Mouse (Mus musculus): Measurements from ENCODE around the gene Rgs6. TPM values are rescaled to one million over a fixed set of nuclear protein-coding genes. Genes with fewer than 3 reads are reported as not detected.

Rgs6 gene
- total RNA-seq, 2 experiments from 2014 or later: 12.6 to 13.8 TPM

GRCm38 (mm10) chr12:82935121-82935762 is 347.1 kb downstream of the Rgs6 start:
- intact Hi-C loops (cut with DNase I): no loop called here
- no peak for DNase-seq (ENCODE audit: low spot score)

- intact Hi-C loops (cut with DNase I): no loop called here
- DNase-seq (ENCODE audit: low spot score): no peak
Observed at GRCm38 (mm10) chr12:82935767-82936166, 347.7 kb downstream of the Rgs6 start.

GRCm38 (mm10) chr12:82940461-82940860 is 352.4 kb downstream of the Rgs6 start:
- DNase-seq (ENCODE audit: low spot score): no peak
- intact Hi-C loops (cut with DNase I): loop anchor here (10.0 kb wide), 1 partner anchor 326 kb away; no protein-coding TSS in a partner anchor

DNA sequence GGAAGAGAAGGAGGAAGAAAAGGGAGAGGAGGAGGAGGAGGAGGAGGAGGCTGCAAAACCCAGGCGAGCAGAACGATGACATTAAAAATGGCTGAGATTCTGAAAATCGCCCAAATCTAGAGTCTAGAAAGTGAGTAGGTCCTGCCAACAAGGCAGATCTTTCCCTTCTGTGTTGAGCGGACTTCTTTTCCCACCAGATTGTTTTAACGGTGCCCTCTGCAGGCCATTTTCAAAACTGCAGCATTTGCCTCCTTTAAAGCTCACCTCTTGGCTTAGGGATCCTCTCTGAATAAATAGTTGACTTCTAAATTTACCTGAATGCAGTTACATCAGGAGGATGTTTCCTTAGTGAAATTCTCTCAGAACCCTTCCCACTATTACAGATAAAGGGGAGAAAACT is 358.4 kb downstream of the Rgs6 start:
- intact Hi-C loops (cut with DNase I): loop anchor here (1.0 to 10.0 kb wide), 4 partner anchors 72 to 448 kb away; no protein-coding TSS in a partner anchor
- DNase-seq (ENCODE audit: low spot score): peak; percentile 30

DNA sequence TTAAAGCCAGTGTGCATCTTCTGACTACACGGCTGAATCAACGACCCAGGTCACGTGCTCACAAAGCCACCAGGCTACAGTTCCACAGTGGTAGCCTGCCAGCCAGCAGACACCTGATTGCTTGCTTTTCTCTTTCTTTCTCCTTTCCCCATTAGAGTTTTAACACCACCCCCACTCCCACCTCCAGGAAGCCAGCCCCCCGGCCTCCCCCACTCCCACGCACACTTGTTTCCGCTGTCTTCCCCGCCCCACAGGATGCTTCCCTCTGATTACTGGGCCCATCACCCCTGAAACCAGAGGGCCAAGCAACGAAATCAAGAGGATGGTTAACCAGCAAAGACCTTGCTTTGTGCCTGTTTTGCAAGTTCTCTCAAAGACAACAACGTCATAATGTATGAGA is 373.0 kb downstream of the Rgs6 start:
- no peak for DNase-seq (ENCODE audit: low spot score)
- intact Hi-C loops (cut with DNase I): no loop called here

DNA sequence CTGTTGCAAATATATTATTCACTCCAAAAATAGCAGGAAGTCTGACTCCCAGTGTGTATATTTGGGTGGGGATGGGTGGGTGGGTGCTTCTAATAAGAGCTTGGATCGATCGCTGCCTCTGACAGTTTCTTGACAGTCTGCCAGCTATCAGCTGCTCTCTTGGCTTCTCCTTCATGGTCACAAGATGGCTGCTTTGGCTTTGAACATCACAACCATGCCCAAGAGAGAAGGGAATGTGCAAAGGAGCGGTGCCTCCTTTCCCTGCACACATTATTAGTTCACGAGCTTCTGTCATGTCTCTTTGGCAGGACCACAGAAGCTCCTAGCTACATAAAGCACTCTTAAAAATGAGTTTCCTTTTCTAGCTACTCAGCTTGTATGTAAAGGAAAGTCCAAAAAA is 373.8 kb downstream of the Rgs6 start:
- DNase-seq (ENCODE audit: low spot score): no peak
- intact Hi-C loops (cut with DNase I): no loop called here

DNA sequence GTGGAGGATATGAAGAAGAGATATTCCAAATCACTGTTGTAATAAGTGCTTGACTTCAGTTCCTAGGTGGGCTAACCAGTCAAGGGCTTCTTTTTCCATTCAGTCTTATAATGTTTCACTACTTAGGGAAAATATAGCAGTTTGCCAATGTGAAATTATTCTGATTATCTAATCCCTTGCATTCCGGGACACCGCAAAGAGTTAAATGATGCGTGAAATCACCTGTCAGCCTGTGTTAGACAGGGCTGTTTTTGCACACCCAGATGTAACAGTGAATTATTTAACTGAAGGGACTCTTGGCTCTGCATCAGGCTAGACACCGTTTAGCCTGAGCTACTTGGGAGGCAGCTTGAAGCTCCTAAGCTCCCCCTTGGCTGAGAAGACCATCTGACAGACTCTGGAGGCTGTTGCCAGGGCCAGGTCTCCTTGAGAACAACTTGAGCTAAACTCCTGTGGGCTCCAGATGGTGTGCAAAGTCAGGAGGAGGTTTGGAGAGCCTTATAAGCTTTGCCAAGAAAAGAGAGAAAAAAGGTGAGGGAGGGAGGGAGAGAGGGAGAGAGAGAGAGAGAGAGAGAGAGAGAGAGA is 382.5 kb downstream of the Rgs6 start:
- intact Hi-C loops (cut with DNase I): no loop called here
- no peak for DNase-seq (ENCODE audit: low spot score)

DNA sequence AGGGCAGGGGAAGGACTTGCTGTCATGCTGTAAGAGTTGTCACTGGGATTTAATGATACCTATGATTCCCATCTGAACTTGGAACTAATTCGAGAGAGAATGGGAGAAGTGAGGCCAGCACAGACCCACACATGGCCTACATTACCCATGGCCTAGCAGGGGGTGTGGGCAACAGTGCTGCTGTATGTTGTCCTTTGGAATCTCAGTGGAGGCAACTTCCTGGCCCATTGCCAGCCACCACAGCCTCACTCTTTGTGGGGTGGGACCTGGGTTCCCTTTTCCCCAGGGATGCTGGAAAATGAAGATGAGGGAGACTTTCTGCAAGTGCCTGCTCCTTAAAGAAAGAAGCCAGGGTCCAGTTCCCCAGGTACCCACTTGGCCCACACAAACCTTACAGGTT is 383.1 kb downstream of the Rgs6 start:
- no peak for DNase-seq (ENCODE audit: low spot score)
- intact Hi-C loops (cut with DNase I): no loop called here

DNA sequence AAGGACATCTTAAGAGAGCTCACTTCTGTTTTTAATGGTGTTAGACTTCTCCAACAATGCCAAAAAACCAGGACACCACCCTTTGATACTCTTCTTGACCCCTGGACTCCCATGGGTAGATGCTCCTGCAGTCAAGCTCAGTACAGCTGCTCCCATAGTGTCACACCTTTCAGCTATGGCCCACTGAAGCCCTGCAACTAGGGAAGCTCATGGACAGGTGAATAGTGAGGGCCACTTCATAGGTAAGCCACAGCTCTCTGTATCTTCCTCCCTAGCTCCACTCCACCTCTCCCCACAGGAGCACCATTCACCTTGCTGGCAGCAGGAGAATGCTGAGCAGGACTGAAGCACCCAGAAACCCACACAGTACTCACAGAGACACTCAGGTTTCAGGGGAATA is 384.6 kb downstream of the Rgs6 start:
- DNase-seq (ENCODE audit: low spot score): no peak
- intact Hi-C loops (cut with DNase I): no loop called here

DNA sequence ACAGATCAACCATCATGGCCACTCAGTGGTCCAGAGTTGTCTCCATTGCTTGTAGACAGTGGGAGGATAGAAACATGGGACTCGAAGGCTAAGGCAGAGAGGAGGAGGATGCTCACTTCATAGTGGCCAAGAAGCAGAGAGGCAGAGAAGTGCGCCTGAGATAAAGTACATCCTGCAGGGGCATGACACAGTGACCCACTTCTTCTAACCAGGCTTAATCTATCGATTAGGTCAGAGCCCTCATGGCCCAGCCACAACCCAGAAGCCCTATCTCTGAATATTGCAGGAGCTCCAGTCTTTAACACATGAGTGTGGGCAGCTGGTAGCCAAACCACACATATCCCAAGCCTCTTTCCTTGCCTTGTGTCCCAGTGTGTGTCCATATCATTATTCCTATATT is 385.7 kb downstream of the Rgs6 start:
- intact Hi-C loops (cut with DNase I): no loop called here

DNA sequence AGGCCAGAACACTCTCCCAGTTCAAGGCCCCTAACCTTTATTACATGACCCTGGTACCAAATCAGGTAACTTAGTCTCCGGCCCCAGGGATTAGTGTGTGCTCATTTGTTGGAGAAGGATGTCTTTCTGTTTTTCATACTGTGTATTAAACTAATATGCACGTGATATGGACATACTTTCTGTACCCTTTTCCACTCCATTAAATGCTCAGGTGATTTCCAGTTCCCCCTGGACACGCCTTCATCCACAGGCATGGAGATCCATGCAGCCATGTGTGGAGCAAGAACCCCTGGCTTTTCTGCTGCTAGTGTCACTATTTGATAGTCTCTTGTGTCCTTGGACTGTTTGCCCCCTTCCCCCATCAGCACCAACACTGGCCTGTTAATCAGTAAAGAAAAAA is 390.2 kb downstream of the Rgs6 start:
- no peak for DNase-seq (ENCODE audit: low spot score)
- intact Hi-C loops (cut with DNase I): no loop called here

More for the DNA sequence above, 385.7 kb downstream of the Rgs6 start:
- DNase-seq (ENCODE audit: low spot score): no peak

DNA sequence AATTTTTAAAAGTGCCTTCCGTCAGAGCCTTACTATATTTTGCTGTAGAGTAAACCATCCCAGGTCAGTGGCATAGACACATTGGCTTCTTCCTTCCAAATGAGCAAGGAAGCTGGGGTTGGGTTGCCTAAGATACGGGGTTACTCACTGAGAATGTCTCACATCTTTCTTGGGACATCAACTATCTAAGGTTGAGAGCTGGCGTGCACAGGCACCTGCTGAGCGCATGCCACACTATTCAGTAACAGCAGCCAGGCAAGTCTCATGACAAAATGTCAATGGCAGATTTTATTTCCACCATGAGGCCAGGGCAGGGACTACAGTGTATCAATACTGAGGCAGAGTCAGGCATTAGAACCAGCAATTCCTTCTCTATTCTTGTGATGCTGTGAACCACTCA is 394.6 kb downstream of the Rgs6 start:
- intact Hi-C loops (cut with DNase I): no loop called here
- no peak for DNase-seq (ENCODE audit: low spot score)

- intact Hi-C loops (cut with DNase I): no loop called here
- DNase-seq (ENCODE audit: low spot score): no peak
Observed at GRCm38 (mm10) chr12:82985300-82985699, 397.2 kb downstream of the Rgs6 start.

DNA sequence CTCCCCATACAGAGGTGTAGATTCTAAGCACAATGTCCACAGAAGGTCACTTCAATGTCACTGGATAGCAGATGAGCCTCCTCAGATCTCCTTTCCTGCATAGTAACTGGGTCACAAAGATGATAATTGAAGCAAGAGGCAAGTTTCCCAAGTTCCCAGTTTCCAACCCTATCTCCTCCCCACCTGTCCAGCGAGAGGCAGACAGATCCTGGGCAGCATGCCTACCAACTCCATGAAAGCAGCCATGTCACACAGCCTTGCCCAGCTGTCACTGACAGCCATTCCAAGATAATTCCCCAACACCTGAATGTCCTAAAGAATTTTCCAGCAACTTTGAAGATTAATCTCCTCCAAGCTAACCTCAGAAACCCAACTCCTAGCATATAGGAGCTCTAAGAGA is 399.6 kb downstream of the Rgs6 start:
- intact Hi-C loops (cut with DNase I): no loop called here
- DNase-seq (ENCODE audit: low spot score): no peak

DNA sequence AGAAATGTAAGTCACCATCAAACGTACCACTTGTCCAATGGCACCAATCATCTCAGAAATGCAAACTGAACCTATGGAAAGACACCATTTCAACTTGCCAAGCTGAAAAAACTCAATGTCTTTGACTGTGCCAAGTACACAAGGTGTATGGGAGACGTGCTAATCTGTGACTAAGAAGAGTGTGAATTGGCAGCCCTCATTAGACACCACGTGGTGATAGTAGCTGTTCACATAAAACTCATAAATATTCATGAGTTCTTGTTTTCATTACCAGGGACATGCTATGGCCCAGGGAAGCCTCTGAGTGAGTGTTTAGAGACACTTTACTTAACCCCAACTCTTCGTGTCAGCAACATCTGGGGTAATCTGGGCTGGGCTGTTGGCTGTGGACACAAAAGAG is 405.8 kb downstream of the Rgs6 start:
- DNase-seq (ENCODE audit: low spot score): no peak
- intact Hi-C loops (cut with DNase I): no loop called here

- no peak for DNase-seq (ENCODE audit: low spot score)
- intact Hi-C loops (cut with DNase I): no loop called here
Observed at GRCm38 (mm10) chr12:82996775-82997174, 408.7 kb downstream of the Rgs6 start.

- peak; percentile 33 for DNase-seq (ENCODE audit: low spot score)
Observed at GRCm38 (mm10) chr12:82998682-82999332, 410.7 kb downstream of the Rgs6 start.

GRCm38 (mm10) chr12:82999333-83000032 is 411.4 kb downstream of the Rgs6 start:
- intact Hi-C loops (cut with DNase I): no loop called here
- DNase-seq (ENCODE audit: low spot score): peak; percentile 61

More at GRCm38 (mm10) chr12:82998682-82999332, 410.7 kb downstream of the Rgs6 start:
- intact Hi-C loops (cut with DNase I): no loop called here

DNA sequence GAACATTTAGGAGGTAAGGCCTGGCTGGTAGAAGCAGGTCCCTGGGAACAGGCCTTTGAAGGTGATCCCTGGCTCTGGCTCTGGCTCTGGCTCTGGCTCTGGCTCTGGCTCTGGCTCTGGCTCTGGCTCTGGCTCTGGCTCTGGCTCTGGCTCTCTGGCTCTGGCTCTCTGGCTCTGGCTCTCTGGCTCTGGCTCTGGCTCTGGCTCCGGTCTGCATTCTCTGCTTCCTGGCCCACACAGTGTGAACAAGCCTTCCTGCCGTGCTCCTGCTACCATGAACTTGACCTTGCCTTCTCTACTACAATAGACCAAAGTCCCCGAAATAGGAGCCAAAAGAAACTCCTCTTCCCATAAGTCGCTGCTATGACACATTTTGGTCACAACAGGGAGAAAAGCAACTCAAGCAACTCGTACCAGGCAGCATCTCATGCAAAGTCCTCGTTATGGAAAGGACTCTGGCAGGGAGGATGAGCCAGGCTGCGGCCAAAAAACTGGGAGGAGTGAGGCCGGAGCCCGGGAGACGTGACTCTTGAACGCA is 412.0 kb downstream of the Rgs6 start:
- DNase-seq (ENCODE audit: low spot score): peak; percentile 44
- intact Hi-C loops (cut with DNase I): no loop called here

- no peak for DNase-seq (ENCODE audit: low spot score)
- intact Hi-C loops (cut with DNase I): no loop called here
Observed at GRCm38 (mm10) chr12:83000957-83001356, 412.9 kb downstream of the Rgs6 start.

All from heart, postnatal 25 days (tissue).